Mouse (Mus musculus): Measurements from ENCODE around the gene Rhof. TPM values are rescaled to one million over a fixed set of nuclear protein-coding genes. Genes with fewer than 3 reads are reported as not detected.

The Rhof gene
- 10 to 100 TPM in 11 of 26 experiments, 1 to 10 TPM in 11, under 1 TPM in 4; 0.31 to 73.6 (median 4.6) TPM for total RNA-seq (2018; cell fraction: chromatin; rRNA removed)
- total RNA-seq (2018; cell fraction: cytosol; rRNA removed) = 10 to 100 TPM in 8 of 26 experiments, 1 to 10 TPM in 18; 1.3 to 29.5 (median 2.6) TPM
- total RNA-seq (2018; cell fraction: nucleus; rRNA removed) = 10 to 100 TPM in 13 of 26 experiments, 1 to 10 TPM in 13; 1.2 to 19.8 (median 9.8) TPM
- polyA plus RNA-seq (2018) = 0.73 to 1.9 TPM (median 0.77 TPM) in 3 replicates

GRCm38 (mm10) chr5:123132308-123133071, at the start of gene Rhof:
TSS of gene Rhof (minus strand) at chr5:123132692.
- peak within 1 kb of the TSS; percentile 43 for H3K4me3 ChIP-seq (ENCODE audit: inconsistent target)
- no peak within 1 kb of the TSS for H3K27ac ChIP-seq
- H3K36me3 ChIP-seq (ENCODE audit: inconsistent target) = peaks cover 10% of the 10 kb centered on the region; the same call in 1 of the 2 replicates
- WGBS (ENCODE audit: missing documents) = 3% methylated on average over 40 of the region's 44 CpGs
- peaks cover 31% of the 10 kb centered on the region for H3K79me2 ChIP-seq (ENCODE audit: inconsistent target)

- Histone ChIP-seq H3K4me3 (ENCODE audit: inconsistent target) (no peak overlapping the region), H3K79me2 (ENCODE audit: inconsistent target) (no peaks in the 10 kb centered on the region), H3K36me3 (ENCODE audit: inconsistent target) (no peaks in the 10 kb centered on the region), H3K27ac (no peak overlapping the region)
- WGBS (ENCODE audit: missing documents) = 89% methylated on average over 6 of the region's 6 CpGs
Observed at GRCm38 (mm10) chr5:123181536-123181935, 49.0 kb upstream of the Rhof start.

- no peak overlapping the region for H3K4me3 ChIP-seq (ENCODE audit: inconsistent target)
- H3K79me2 ChIP-seq (ENCODE audit: inconsistent target) = no peaks in the 10 kb centered on the region
- WGBS (ENCODE audit: missing documents) = 95% methylated on average over 15 of the region's 15 CpGs
- no peak overlapping the region for H3K27ac ChIP-seq
- H3K36me3 ChIP-seq (ENCODE audit: inconsistent target) = no peaks in the 10 kb centered on the region
Observed at GRCm38 (mm10) chr5:123180390-123180789, 47.9 kb upstream of the Rhof start.

GRCm38 (mm10) chr5:123178792-123179191, 46.3 kb upstream of the Rhof start:
- Histone ChIP-seq H3K36me3 (ENCODE audit: inconsistent target) (no peaks in the 10 kb centered on the region), H3K79me2 (ENCODE audit: inconsistent target) (no peaks in the 10 kb centered on the region), H3K27ac (no peak overlapping the region), H3K4me3 (ENCODE audit: inconsistent target) (no peak overlapping the region)
- WGBS (ENCODE audit: missing documents) = 85% methylated on average over 5 of the region's 5 CpGs

GRCm38 (mm10) chr5:123171646-123172350, 39.3 kb upstream of the Rhof start:
- H3K4me3 ChIP-seq (ENCODE audit: inconsistent target) = no peak overlapping the region

GRCm38 (mm10) chr5:123170365-123170764, 37.9 kb upstream of the Rhof start:
- 90% methylated on average over 9 of the region's 9 CpGs for WGBS (ENCODE audit: missing documents)
- H3K4me3 ChIP-seq (ENCODE audit: inconsistent target) = no peak overlapping the region
- no peaks in the 10 kb centered on the region for H3K79me2 ChIP-seq (ENCODE audit: inconsistent target)
- H3K27ac ChIP-seq = no peak overlapping the region
- peaks cover 12% of the 10 kb centered on the region; the same call in 1 of the 2 replicates for H3K36me3 ChIP-seq (ENCODE audit: inconsistent target)

More at GRCm38 (mm10) chr5:123171646-123172350, 39.3 kb upstream of the Rhof start:
- Histone ChIP-seq H3K36me3 (ENCODE audit: inconsistent target) (peaks cover 4% of the 10 kb centered on the region; the same call in 1 of the 2 replicates), H3K79me2 (ENCODE audit: inconsistent target) (no peaks in the 10 kb centered on the region), H3K27ac (no peak overlapping the region)
- WGBS (ENCODE audit: missing documents) = 29% methylated on average over 22 of the region's 22 CpGs

- Histone ChIP-seq H3K79me2 (ENCODE audit: inconsistent target) (no peaks in the 10 kb centered on the region), H3K4me3 (ENCODE audit: inconsistent target) (no peak within 1 kb of the TSS), H3K27ac (no peak within 1 kb of the TSS), H3K36me3 (ENCODE audit: inconsistent target) (peaks cover 17% of the 10 kb centered on the region)
- WGBS (ENCODE audit: missing documents) = 91% methylated on average over 5 of the region's 5 CpGs
Observed at GRCm38 (mm10) chr5:123169284-123169683, 36.8 kb upstream of the Rhof start, which contains the start of gene Psmd9. TSS of gene Psmd9 (plus strand) at chr5:123169413.

GRCm38 (mm10) chr5:123167591-123167990, 35.1 kb upstream of the Rhof start:
- Histone ChIP-seq H3K4me3 (ENCODE audit: inconsistent target) (no peak overlapping the region), H3K79me2 (ENCODE audit: inconsistent target) (no peaks in the 10 kb centered on the region), H3K36me3 (ENCODE audit: inconsistent target) (peaks cover 33% of the 10 kb centered on the region), H3K27ac (no peak overlapping the region)
- 48% methylated on average over 4 of the region's 5 CpGs for WGBS (ENCODE audit: missing documents)

- Histone ChIP-seq H3K27ac (no peak overlapping the region), H3K79me2 (ENCODE audit: inconsistent target) (no peaks in the 10 kb centered on the region), H3K4me3 (ENCODE audit: inconsistent target) (no peak overlapping the region), H3K36me3 (ENCODE audit: inconsistent target) (peaks cover 44% of the 10 kb centered on the region)
- 77% methylated on average over 10 of the region's 10 CpGs for WGBS (ENCODE audit: missing documents)
Observed at GRCm38 (mm10) chr5:123166437-123166836, 33.9 kb upstream of the Rhof start.

GRCm38 (mm10) chr5:123162942-123163341, 30.4 kb upstream of the Rhof start:
- 92% methylated on average over 8 of the region's 9 CpGs for WGBS (ENCODE audit: missing documents)
- Histone ChIP-seq H3K36me3 (ENCODE audit: inconsistent target) (peaks cover 69% of the 10 kb centered on the region), H3K27ac (no peak overlapping the region), H3K79me2 (ENCODE audit: inconsistent target) (no peaks in the 10 kb centered on the region; the same call in 1 of the 2 replicates), H3K4me3 (ENCODE audit: inconsistent target) (no peak overlapping the region)

- peaks cover 19% of the 10 kb centered on the region; the same call in 1 of the 2 replicates for H3K79me2 ChIP-seq (ENCODE audit: inconsistent target)
- H3K36me3 ChIP-seq (ENCODE audit: inconsistent target) = peaks cover 75% of the 10 kb centered on the region
- no peak overlapping the region for H3K4me3 ChIP-seq (ENCODE audit: inconsistent target)
- H3K27ac ChIP-seq = no peak overlapping the region
- 95% methylated on average over 6 of the region's 15 CpGs for WGBS (ENCODE audit: missing documents)
Observed at GRCm38 (mm10) chr5:123160341-123160740, 27.8 kb upstream of the Rhof start.

GRCm38 (mm10) chr5:123159866-123160265, 27.4 kb upstream of the Rhof start:
- no peak overlapping the region for H3K4me3 ChIP-seq (ENCODE audit: inconsistent target)
- 95% methylated on average over 11 of the region's 15 CpGs for WGBS (ENCODE audit: missing documents)
- H3K79me2 ChIP-seq (ENCODE audit: inconsistent target) = peaks cover 20% of the 10 kb centered on the region; the same call in 1 of the 2 replicates

GRCm38 (mm10) chr5:123159446-123159845, 27.0 kb upstream of the Rhof start:
- Histone ChIP-seq H3K36me3 (ENCODE audit: inconsistent target) (peaks cover 76% of the 10 kb centered on the region), H3K79me2 (ENCODE audit: inconsistent target) (peaks cover 24% of the 10 kb centered on the region; the same call in 1 of the 2 replicates), H3K27ac (no peak overlapping the region), H3K4me3 (ENCODE audit: inconsistent target) (no peak overlapping the region)
- 94% methylated on average over 4 of the region's 4 CpGs for WGBS (ENCODE audit: missing documents)

More at GRCm38 (mm10) chr5:123159866-123160265, 27.4 kb upstream of the Rhof start:
- H3K36me3 ChIP-seq (ENCODE audit: inconsistent target) = peaks cover 76% of the 10 kb centered on the region
- H3K27ac ChIP-seq = no peak overlapping the region

GRCm38 (mm10) chr5:123157972-123158371, 25.5 kb upstream of the Rhof start:
- Histone ChIP-seq H3K27ac (no peak overlapping the region), H3K79me2 (ENCODE audit: inconsistent target) (peaks cover 39% of the 10 kb centered on the region; the same call in 1 of the 2 replicates), H3K4me3 (ENCODE audit: inconsistent target) (no peak overlapping the region), H3K36me3 (ENCODE audit: inconsistent target) (peaks cover 72% of the 10 kb centered on the region)
- 68% methylated on average over 4 of the region's 4 CpGs for WGBS (ENCODE audit: missing documents)
